ENCODE assay signal across 26 mouse cellular contexts in genomic region chr5:54200587-54200986, GRCm38 (mm10).
"Had no signal": no experiment of that assay in that cellular context is flagged by ENCODE, and none has a peak within 500 bp of the region (broad histone marks: within the 10 kb centered on the region; RNA-seq: fewer than 3 reads in every experiment).

No protein-coding gene starts in this region.

- H3K27me3 ChIP-seq: forebrain, embryonic 15.5 days; heart, embryonic 12.5 days; hindbrain, embryonic 12.5 days; intestine, embryonic 15.5 days; liver, embryonic 12.5 days had no signal

- H3K4me2 ChIP-seq: forebrain, embryonic 15.5 days; heart, embryonic 12.5 days; hindbrain, embryonic 12.5 days; hindbrain, embryonic 14.5 days; intestine, embryonic 15.5 days; limb, embryonic 13.5 days; limb, embryonic 15.5 days; liver, embryonic 12.5 days had no signal

- H3K4me3 ChIP-seq: forebrain, embryonic 15.5 days; gastrocnemius, adult 2 months; heart, adult 2 months; heart, embryonic 10.5 days; heart, embryonic 12.5 days; hindbrain, embryonic 10.5 days; hindbrain, embryonic 12.5 days; intestine, embryonic 15.5 days; layer of hippocampus, adult 2 months; left cerebral cortex, adult 2 months; limb, embryonic 13.5 days; limb, embryonic 15.5 days; liver, embryonic 12.5 days had no signal

- H3K9me3 ChIP-seq: forebrain, embryonic 15.5 days; heart, embryonic 10.5 days; heart, embryonic 12.5 days; hindbrain, embryonic 10.5 days; hindbrain, embryonic 12.5 days; intestine, embryonic 15.5 days; limb, embryonic 13.5 days; limb, embryonic 15.5 days; liver, embryonic 12.5 days had no signal

- DNase-seq: forebrain, postnatal 0 days; gastrocnemius, adult 2 months; gastrocnemius, postnatal 10 days; gastrocnemius, postnatal 25 days; heart, adult 2 months; heart, postnatal 10 days; heart, postnatal 4 days; kidney, adult 2 months; kidney, adult 9 months; kidney, postnatal 10 days; kidney, postnatal 4 days had no signal

- H3K36me3 ChIP-seq: forebrain, embryonic 15.5 days; heart, embryonic 10.5 days; heart, embryonic 12.5 days; hindbrain, embryonic 10.5 days; hindbrain, embryonic 12.5 days; intestine, embryonic 15.5 days; limb, embryonic 13.5 days; limb, embryonic 15.5 days; liver, embryonic 12.5 days had no signal

- H3K9ac ChIP-seq: forebrain, embryonic 15.5 days; forebrain, postnatal 0 days; heart, embryonic 12.5 days; hindbrain, embryonic 12.5 days; hindbrain, embryonic 14.5 days; intestine, embryonic 15.5 days; limb, embryonic 13.5 days; limb, embryonic 15.5 days; liver, embryonic 12.5 days; liver, embryonic 14.5 days had no signal

- H3K4me1 ChIP-seq: forebrain, embryonic 15.5 days; hindbrain, embryonic 10.5 days; hindbrain, embryonic 12.5 days; intestine, embryonic 15.5 days; liver, embryonic 12.5 days had no signal

- ATAC-seq: forebrain, postnatal 0 days; inflammation-experienced regulatory T-cells, adult 6 months; intestine, embryonic 15.5 days; intestine, postnatal 0 days; liver, embryonic 12.5 days had no signal

- H3K27ac ChIP-seq: forebrain, embryonic 15.5 days; gastrocnemius, adult 2 months; heart, adult 2 months; hindbrain, embryonic 10.5 days; hindbrain, embryonic 12.5 days; hindbrain, embryonic 14.5 days; intestine, embryonic 15.5 days; layer of hippocampus, adult 2 months; left cerebral cortex, adult 2 months; limb, embryonic 13.5 days; limb, embryonic 15.5 days; liver, embryonic 12.5 days; liver, embryonic 14.5 days had no signal
